Mouse (Mus musculus): ENCODE results near the gene Ncoa6. TPM values are rescaled to one million over a fixed set of nuclear protein-coding genes. Genes with fewer than 3 reads are reported as not detected.

Ncoa6 gene
- polyA plus RNA-seq, 1 experiment: 11.0 TPM

DNA sequence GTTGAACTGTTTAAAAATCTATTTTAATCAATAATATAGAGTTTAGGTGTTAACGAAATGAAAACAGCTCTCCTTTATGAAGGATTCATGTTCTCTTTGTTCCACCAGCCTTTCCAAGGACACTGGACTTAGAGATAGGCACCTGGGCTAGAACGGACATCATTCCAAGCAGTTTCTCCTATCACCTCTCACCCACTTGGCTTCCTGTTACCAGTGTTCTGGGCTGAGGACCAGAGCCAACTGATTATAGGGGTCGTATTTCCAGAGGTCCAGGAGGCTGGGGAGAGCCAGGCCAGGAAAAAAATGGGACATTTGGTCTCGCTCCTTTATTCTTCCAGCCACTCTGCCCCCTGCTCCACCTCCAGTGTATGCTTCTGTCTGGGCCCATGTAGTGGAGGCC lies 101.2 kb downstream of the Ncoa6 start:
- Histone ChIP-seq H3K79me2 (ENCODE audit: control insufficient read depth, insufficient read depth) (no peaks in the 10 kb centered on the region), H3K4me3 (no peak overlapping the region), H3K4me2 (ENCODE audit: low read depth) (no peak overlapping the region), H3K27me3 (ENCODE audit: control insufficient read depth, insufficient read depth, insufficient read length) (no peaks in the 10 kb centered on the region), H3ac (ENCODE audit: control insufficient read depth, insufficient read length) (no peak overlapping the region), H3K36me3 (ENCODE audit: control insufficient read depth, insufficient read depth) (no peaks in the 10 kb centered on the region)
- TF ChIP-seq TCF12 (IDR thresholded peaks at IDR 0.05; ENCODE audit: insufficient read depth, poor library complexity, severe bottlenecking) (no peak), SRF (IDR thresholded peaks at IDR 0.05; ENCODE audit: control insufficient read depth, insufficient read length, low read depth) (no peak), POLR2A (IDR thresholded peaks at IDR 0.05; ENCODE audit: insufficient read length, low read depth) (no peak), USF1 (IDR thresholded peaks at IDR 0.05; ENCODE audit: low read depth) (no peak), MYOG (IDR thresholded peaks at IDR 0.05; ENCODE audit: control insufficient read depth in 1 of 3, insufficient read depth in 1 of 3, insufficient read length in 2 of 3, low read depth in 2 of 3) (no peak), REST (IDR thresholded peaks at IDR 0.05; ENCODE audit: insufficient read depth, insufficient read length) (no peak), MAX (IDR thresholded peaks at IDR 0.05; ENCODE audit: low read depth) (no peak), MYOD1 (IDR thresholded peaks at IDR 0.05; ENCODE audit: control insufficient read depth in 1 of 3, insufficient read length in 2 of 3, low read depth in 2 of 3) (no peak), E2F4 (IDR thresholded peaks at IDR 0.05; ENCODE audit: insufficient read depth) (no peak), CEBPB (IDR thresholded peaks at IDR 0.05; ENCODE audit: insufficient read depth, poor library complexity, severe bottlenecking) (no peak)

- Histone ChIP-seq H3K27me3 (ENCODE audit: control insufficient read depth, insufficient read depth, insufficient read length) (no peaks in the 10 kb centered on the region), H3K79me2 (ENCODE audit: control insufficient read depth, insufficient read depth) (no peaks in the 10 kb centered on the region), H3K36me3 (ENCODE audit: control insufficient read depth, insufficient read depth) (no peaks in the 10 kb centered on the region), H3K4me2 (ENCODE audit: low read depth) (peak overlapping the region; percentile 51), H3K4me3 (no peak overlapping the region), H3ac (ENCODE audit: control insufficient read depth, insufficient read length) (no peak overlapping the region)
- TF ChIP-seq MAX (IDR thresholded peaks at IDR 0.05; ENCODE audit: low read depth) (no peak), CEBPB (IDR thresholded peaks at IDR 0.05; ENCODE audit: insufficient read depth, poor library complexity, severe bottlenecking) (no peak), POLR2A (IDR thresholded peaks at IDR 0.05; ENCODE audit: insufficient read length, low read depth) (no peak), TCF12 (IDR thresholded peaks at IDR 0.05; ENCODE audit: insufficient read depth, poor library complexity, severe bottlenecking) (no peak), SRF (IDR thresholded peaks at IDR 0.05; ENCODE audit: control insufficient read depth, insufficient read length, low read depth) (no peak), MYOG (IDR thresholded peaks at IDR 0.05; ENCODE audit: control insufficient read depth in 1 of 3, insufficient read depth in 1 of 3, insufficient read length in 2 of 3, low read depth in 2 of 3) (no peak)
These were observed 104.3 kb downstream of the Ncoa6 start for GRCm38 (mm10) chr2:155369333-155369883.

GRCm38 (mm10) chr2:155367635-155368284 lies 105.9 kb downstream of the Ncoa6 start:
- H3K79me2 ChIP-seq (ENCODE audit: control insufficient read depth, insufficient read depth): no peaks in the 10 kb centered on the region
- H3K4me2 ChIP-seq (ENCODE audit: low read depth): no peak overlapping the region
- no peaks in the 10 kb centered on the region for H3K27me3 ChIP-seq (ENCODE audit: control insufficient read depth, insufficient read depth, insufficient read length)
- TF ChIP-seq POLR2A (IDR thresholded peaks at IDR 0.05; ENCODE audit: insufficient read length, low read depth) (no peak), CEBPB (IDR thresholded peaks at IDR 0.05; ENCODE audit: insufficient read depth, poor library complexity, severe bottlenecking) (no peak), SRF (IDR thresholded peaks at IDR 0.05; ENCODE audit: control insufficient read depth, insufficient read length, low read depth) (no peak), USF1 (IDR thresholded peaks at IDR 0.05; ENCODE audit: low read depth) (no peak), MYOG (IDR thresholded peaks at IDR 0.05; ENCODE audit: control insufficient read depth in 1 of 3, insufficient read depth in 1 of 3, insufficient read length in 2 of 3, low read depth in 2 of 3) (no peak), POLR2AphosphoS2 (IDR thresholded peaks at IDR 0.05; ENCODE audit: insufficient read length, low read depth) (no peak), MYOD1 (IDR thresholded peaks at IDR 0.05; ENCODE audit: control insufficient read depth in 1 of 3, insufficient read length in 2 of 3, low read depth in 2 of 3) (no peak), TCF12 (IDR thresholded peaks at IDR 0.05; ENCODE audit: insufficient read depth, poor library complexity, severe bottlenecking) (no peak), TCF3 (IDR thresholded peaks at IDR 0.05; ENCODE audit: insufficient read length, low read depth) (no peak), E2F4 (IDR thresholded peaks at IDR 0.05; ENCODE audit: insufficient read depth) (no peak), MAX (IDR thresholded peaks at IDR 0.05; ENCODE audit: low read depth) (no peak), REST (IDR thresholded peaks at IDR 0.05; ENCODE audit: insufficient read depth, insufficient read length) (no peak)
- no peaks in the 10 kb centered on the region for H3K36me3 ChIP-seq (ENCODE audit: control insufficient read depth, insufficient read depth)
- H3K4me3 ChIP-seq: no peak overlapping the region
- no peak overlapping the region for H3ac ChIP-seq (ENCODE audit: control insufficient read depth, insufficient read length)

DNA sequence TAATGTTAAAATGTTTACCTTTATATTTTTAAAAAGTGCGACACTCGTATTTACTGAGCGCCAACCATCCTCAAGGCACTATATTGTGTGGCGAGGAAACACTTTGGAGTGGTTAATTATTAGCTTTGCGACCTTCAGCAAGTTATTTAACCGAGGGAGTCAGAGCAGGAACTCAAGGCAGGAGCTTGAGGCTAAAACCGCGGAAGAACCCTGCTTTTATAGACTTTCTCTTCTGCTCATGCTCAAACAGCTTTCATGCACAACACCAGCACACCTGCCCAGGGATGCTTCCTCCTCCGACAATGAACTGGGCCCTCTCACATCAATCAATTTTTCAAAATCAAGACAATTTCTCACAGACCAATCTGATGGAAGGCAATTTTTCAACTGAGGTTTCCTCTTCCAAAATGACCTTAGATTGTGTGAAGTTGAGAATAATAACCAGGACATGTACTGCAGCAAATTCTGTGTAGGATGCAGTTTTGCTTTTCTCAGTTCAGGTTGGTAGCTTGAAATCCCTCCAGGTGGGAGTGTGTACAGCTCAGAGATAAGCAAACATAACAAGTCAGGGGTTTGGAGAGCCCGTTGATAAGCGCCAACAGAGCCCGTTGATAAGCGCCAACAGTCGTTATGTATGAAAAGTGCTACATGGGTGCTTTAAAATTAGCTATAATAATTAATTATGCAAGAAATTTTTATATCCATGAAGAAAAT lies 115.9 kb downstream of the Ncoa6 start:
- H3K4me2 ChIP-seq (ENCODE audit: low read depth): peak overlapping the region; percentile 95
- H3K4me3 ChIP-seq: peak overlapping the region; percentile 73
- H3K79me2 ChIP-seq (ENCODE audit: control insufficient read depth, insufficient read depth): peaks cover 11% of the 10 kb centered on the region
- no peak for TF ChIP-seq REST (IDR thresholded peaks at IDR 0.05; ENCODE audit: insufficient read depth, insufficient read length)
- no peak for TF ChIP-seq MAX (IDR thresholded peaks at IDR 0.05; ENCODE audit: low read depth)
- TF ChIP-seq USF1 (IDR thresholded peaks at IDR 0.05; ENCODE audit: low read depth): no peak
- no peak for TF ChIP-seq CEBPB (IDR thresholded peaks at IDR 0.05; ENCODE audit: insufficient read depth, poor library complexity, severe bottlenecking)
- TF ChIP-seq POLR2AphosphoS2 (IDR thresholded peaks at IDR 0.05; ENCODE audit: insufficient read length, low read depth): no peak
- no peak for TF ChIP-seq MYOG (IDR thresholded peaks at IDR 0.05; ENCODE audit: control insufficient read depth in 1 of 3, insufficient read depth in 1 of 3, insufficient read length in 2 of 3, low read depth in 2 of 3)
- TF ChIP-seq POLR2A (IDR thresholded peaks at IDR 0.05; ENCODE audit: insufficient read length, low read depth): no peak
- no peak for TF ChIP-seq SRF (IDR thresholded peaks at IDR 0.05; ENCODE audit: control insufficient read depth, insufficient read length, low read depth)
- no peak for TF ChIP-seq TCF12 (IDR thresholded peaks at IDR 0.05; ENCODE audit: insufficient read depth, poor library complexity, severe bottlenecking)
- no peak for TF ChIP-seq E2F4 (IDR thresholded peaks at IDR 0.05; ENCODE audit: insufficient read depth)
- no peaks in the 10 kb centered on the region for H3K27me3 ChIP-seq (ENCODE audit: control insufficient read depth, insufficient read depth, insufficient read length)
- no peaks in the 10 kb centered on the region for H3K36me3 ChIP-seq (ENCODE audit: control insufficient read depth, insufficient read depth)
- no peak overlapping the region for H3ac ChIP-seq (ENCODE audit: control insufficient read depth, insufficient read length)

Data from myocyte (in vitro differentiated cells).